Mouse (Mus musculus): ENCODE data around the gene Dusp22. TPM values are rescaled to one million over a fixed set of nuclear protein-coding genes. Genes with fewer than 3 reads are reported as not detected.

Dusp22 gene
- polyA plus RNA-seq, 1 experiment from 2014 or later: 16.1 TPM

DNA sequence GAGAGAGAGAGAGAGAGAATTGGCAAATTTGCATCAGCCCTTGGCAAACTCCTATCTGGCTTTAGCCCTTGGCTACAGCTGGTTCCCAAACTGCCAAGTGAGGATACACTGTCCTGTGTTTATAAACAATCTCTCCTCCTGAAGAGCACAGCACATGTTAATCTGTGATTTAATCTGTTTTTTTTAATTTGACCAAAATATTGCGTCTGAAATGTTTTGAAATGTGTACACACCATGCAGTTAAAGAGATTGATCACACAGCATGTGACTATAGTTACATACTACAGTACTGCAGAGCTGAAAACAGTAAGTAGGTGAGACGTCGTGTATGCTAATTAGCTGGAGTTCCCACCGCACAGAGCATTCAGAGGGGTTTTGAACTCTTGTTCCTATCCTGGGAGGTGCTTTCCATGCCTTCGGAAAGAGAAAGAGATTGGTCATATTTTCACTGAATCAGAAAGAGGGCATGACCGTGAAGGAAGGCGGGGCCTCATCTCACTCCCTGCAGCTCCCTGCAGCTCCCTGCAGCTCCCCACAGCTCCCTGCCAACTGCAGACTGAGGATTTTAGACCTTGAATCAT, 65.0 kb downstream of the Dusp22 start:
- H3K36me3 ChIP-seq: no peaks in the 10 kb centered on the region
- no peak for ATAC-seq (ENCODE audit: low FRiP score, low read depth)
- no peak overlapping the region for H3K9ac ChIP-seq (replicated peaks)
- H3K27me3 ChIP-seq: no peaks in the 10 kb centered on the region; the same call in 1 of the 2 replicates
- no peak overlapping the region for H3K27ac ChIP-seq (replicated peaks)
- no peak overlapping the region for H3K4me3 ChIP-seq
- peaks cover 13% of the 10 kb centered on the region for H3K4me1 ChIP-seq
- no peaks in the 10 kb centered on the region for H3K9me3 ChIP-seq
- WGBS: 31% methylated on average over 7 of the region's 7 CpGs
- H3K4me2 ChIP-seq (replicated peaks): no peak overlapping the region

DNA sequence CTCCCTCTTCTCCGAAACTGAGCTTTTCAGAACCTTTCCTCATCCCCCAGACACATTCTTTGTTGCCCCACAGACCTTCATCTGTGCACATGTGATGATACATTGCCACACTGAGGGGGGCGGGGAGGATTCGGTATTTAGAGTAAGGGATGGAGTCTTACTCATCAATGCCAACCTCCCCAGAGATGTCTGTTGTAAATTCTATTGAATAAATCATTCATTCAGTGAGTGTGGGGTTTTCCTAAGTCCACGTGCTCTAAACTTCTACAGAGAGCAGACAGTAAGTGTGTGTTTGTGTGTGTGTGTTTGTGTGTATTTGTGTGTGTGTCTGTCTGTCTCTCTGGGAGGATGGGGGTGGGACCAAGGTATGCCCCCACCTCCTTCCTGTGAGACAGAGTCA, 67.1 kb downstream of the Dusp22 start:
- H3K4me1 ChIP-seq: peaks cover 13% of the 10 kb centered on the region
- WGBS: 88% methylated on average over 4 of the region's 4 CpGs
- H3K27ac ChIP-seq (replicated peaks): no peak overlapping the region
- H3K9ac ChIP-seq (replicated peaks): no peak overlapping the region
- H3K4me3 ChIP-seq: no peak overlapping the region
- no peaks in the 10 kb centered on the region for H3K9me3 ChIP-seq
- H3K27me3 ChIP-seq: no peaks in the 10 kb centered on the region; the same call in 1 of the 2 replicates
- H3K4me2 ChIP-seq (replicated peaks): no peak overlapping the region
- ATAC-seq (ENCODE audit: low FRiP score, low read depth): no peak
- no peaks in the 10 kb centered on the region for H3K36me3 ChIP-seq

- Histone ChIP-seq H3K9me3 (no peaks in the 10 kb centered on the region), H3K9ac (replicated peaks) (no peak overlapping the region), H3K4me2 (replicated peaks) (no peak overlapping the region), H3K27me3 (no peaks in the 10 kb centered on the region; the same call in 1 of the 2 replicates), H3K36me3 (no peaks in the 10 kb centered on the region), H3K4me1 (peaks cover 6% of the 10 kb centered on the region), H3K4me3 (no peak overlapping the region), H3K27ac (replicated peaks) (no peak overlapping the region)
- 95% methylated on average over 7 of the region's 7 CpGs for WGBS
- no peak for ATAC-seq (ENCODE audit: low FRiP score, low read depth)
Measured at GRCm38 (mm10) chr13:30728155-30728554, 68.4 kb downstream of the Dusp22 start.

DNA sequence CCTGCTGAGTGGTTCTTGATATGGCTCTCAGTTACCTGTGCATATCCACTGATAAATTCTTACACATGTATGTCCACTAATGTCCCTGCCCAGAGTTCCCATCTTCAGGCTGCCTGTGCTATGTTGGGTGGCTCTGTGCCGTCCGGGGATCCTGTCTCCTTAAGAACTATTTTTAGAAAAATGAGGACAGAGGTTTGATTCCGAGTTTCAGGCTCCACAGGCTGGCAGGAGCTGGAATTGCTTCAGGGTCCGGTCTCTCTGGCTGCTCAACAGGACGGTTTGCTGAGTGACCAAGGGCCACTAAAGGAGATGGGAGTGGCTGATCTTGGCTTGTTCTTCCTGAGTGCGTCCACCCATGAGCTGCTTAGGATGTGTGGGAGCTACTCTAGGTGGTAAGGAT, 69.4 kb downstream of the Dusp22 start:
- Histone ChIP-seq H3K4me2 (replicated peaks) (no peak overlapping the region), H3K9ac (replicated peaks) (no peak overlapping the region), H3K36me3 (no peaks in the 10 kb centered on the region), H3K27me3 (no peaks in the 10 kb centered on the region; the same call in 1 of the 2 replicates), H3K4me1 (no peaks in the 10 kb centered on the region), H3K27ac (replicated peaks) (no peak overlapping the region), H3K9me3 (no peaks in the 10 kb centered on the region), H3K4me3 (no peak overlapping the region)
- 67% methylated on average over 6 of the region's 6 CpGs for WGBS
- no peak for ATAC-seq (ENCODE audit: low FRiP score, low read depth)

DNA sequence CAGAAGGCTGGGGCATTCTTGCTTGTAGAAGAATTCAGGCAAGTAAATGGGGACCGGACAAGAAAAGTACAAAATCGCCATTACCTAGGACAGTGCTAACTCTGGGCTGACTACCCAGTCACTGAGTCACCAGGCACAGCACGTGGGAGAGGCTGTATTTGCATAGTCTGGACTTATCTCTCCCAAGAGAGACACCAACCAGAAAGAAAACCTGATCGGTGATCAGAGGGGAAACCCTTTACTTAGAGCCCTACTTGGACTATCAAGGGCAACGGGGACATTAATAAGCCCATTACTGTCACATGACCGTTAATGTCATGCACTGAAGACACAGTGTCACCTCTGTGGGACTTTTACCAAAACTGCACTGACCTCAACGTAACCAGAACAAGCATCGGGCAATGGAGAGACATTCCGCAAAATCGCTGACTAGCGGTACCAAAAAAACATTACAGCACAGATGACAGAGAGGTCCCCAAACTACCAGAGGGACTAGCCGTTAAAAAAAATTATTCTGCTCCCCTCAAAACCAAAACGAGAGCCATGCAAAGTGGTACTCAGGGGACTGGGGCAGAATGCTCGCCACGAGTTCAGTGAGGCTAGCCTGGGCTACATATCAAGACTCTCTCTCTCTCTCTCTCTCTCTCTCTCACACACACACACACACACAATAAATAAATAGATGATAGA, 70.5 kb downstream of the Dusp22 start:
- no peaks in the 10 kb centered on the region; the same call in 1 of the 2 replicates for H3K27me3 ChIP-seq
- H3K9ac ChIP-seq (replicated peaks): no peak overlapping the region
- no peaks in the 10 kb centered on the region for H3K36me3 ChIP-seq
- H3K4me2 ChIP-seq (replicated peaks): no peak overlapping the region
- H3K27ac ChIP-seq (replicated peaks): no peak overlapping the region
- no peaks in the 10 kb centered on the region for H3K4me1 ChIP-seq
- H3K9me3 ChIP-seq: no peaks in the 10 kb centered on the region
- H3K4me3 ChIP-seq: no peak overlapping the region
- 86% methylated on average over 15 of the region's 15 CpGs for WGBS
- ATAC-seq (ENCODE audit: low FRiP score, low read depth): no peak

DNA sequence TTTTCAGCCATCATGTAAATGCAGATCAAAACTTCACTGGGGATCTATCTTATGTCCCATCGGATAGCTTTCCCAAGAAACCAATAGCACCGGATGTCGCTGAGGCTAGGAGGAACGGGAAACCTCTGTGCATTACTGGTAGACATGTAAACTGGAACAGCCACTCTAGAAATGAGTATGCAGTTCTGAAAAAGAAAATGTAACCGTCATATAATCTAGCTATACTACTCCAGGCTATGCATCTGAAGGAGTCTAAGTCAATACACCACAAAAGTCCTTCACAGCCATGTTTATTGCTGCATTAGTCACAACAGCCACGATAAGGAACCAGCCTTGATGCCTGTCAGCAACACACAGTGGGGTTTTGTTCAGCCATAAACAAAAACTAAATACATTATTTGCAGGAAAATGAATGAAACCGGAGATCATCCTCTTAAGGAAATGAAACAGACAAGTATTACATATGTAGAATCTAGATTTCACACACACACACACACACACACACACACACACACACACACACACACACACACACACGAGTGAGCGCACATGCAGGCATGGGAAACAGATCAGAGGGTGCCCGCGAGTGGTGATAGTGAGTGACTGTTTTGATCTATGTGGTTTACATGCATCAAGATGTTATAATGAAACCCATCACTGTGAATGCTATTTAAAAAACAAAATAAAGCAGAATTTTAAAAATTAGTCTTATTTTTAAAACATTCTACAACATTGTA, 73.1 kb downstream of the Dusp22 start:
- no peak overlapping the region for H3K4me2 ChIP-seq (replicated peaks)
- H3K36me3 ChIP-seq: no peaks in the 10 kb centered on the region
- H3K4me3 ChIP-seq: no peak overlapping the region
- no peak overlapping the region for H3K27ac ChIP-seq (replicated peaks)
- H3K9me3 ChIP-seq: no peaks in the 10 kb centered on the region
- H3K4me1 ChIP-seq: no peaks in the 10 kb centered on the region
- 87% methylated on average over 11 of the region's 11 CpGs for WGBS
- no peaks in the 10 kb centered on the region; the same call in 1 of the 2 replicates for H3K27me3 ChIP-seq
- no peak for ATAC-seq (ENCODE audit: low FRiP score, low read depth)
- H3K9ac ChIP-seq (replicated peaks): no peak overlapping the region

GRCm38 (mm10) chr13:30736721-30737120, 76.9 kb downstream of the Dusp22 start:
- 86% methylated on average over 5 of the region's 5 CpGs for WGBS
- H3K9ac ChIP-seq (replicated peaks): no peak overlapping the region
- H3K4me1 ChIP-seq: no peaks in the 10 kb centered on the region
- no peak overlapping the region for H3K4me3 ChIP-seq
- no peaks in the 10 kb centered on the region for H3K27me3 ChIP-seq
- H3K4me2 ChIP-seq (replicated peaks): no peak overlapping the region
- H3K9me3 ChIP-seq: no peaks in the 10 kb centered on the region
- H3K36me3 ChIP-seq: no peaks in the 10 kb centered on the region
- no peak for ATAC-seq (ENCODE audit: low FRiP score, low read depth)
- H3K27ac ChIP-seq (replicated peaks): no peak overlapping the region

GRCm38 (mm10) chr13:30737257-30737656, 77.5 kb downstream of the Dusp22 start:
- ATAC-seq (ENCODE audit: low FRiP score, low read depth): no peak
- WGBS: 93% methylated on average over 2 of the region's 2 CpGs
- H3K4me2 ChIP-seq (replicated peaks): no peak overlapping the region
- no peak overlapping the region for H3K4me3 ChIP-seq
- H3K9ac ChIP-seq (replicated peaks): no peak overlapping the region
- H3K36me3 ChIP-seq: no peaks in the 10 kb centered on the region
- no peaks in the 10 kb centered on the region for H3K9me3 ChIP-seq
- no peaks in the 10 kb centered on the region for H3K4me1 ChIP-seq
- no peak overlapping the region for H3K27ac ChIP-seq (replicated peaks)
- H3K27me3 ChIP-seq: no peaks in the 10 kb centered on the region

GRCm38 (mm10) chr13:30738310-30738840, 78.6 kb downstream of the Dusp22 start:
- Histone ChIP-seq H3K9me3 (no peaks in the 10 kb centered on the region), H3K4me2 (replicated peaks) (no peak overlapping the region), H3K9ac (replicated peaks) (no peak overlapping the region), H3K27ac (replicated peaks) (no peak overlapping the region), H3K27me3 (0 out of 2 replicates have a peak, but pooled peaks cover 2% of the 10 kb centered on the region), H3K4me1 (no peaks in the 10 kb centered on the region), H3K4me3 (no peak overlapping the region), H3K36me3 (no peaks in the 10 kb centered on the region)
- 84% methylated on average over 4 of the region's 4 CpGs for WGBS
- no peak for ATAC-seq (ENCODE audit: low FRiP score, low read depth)

DNA sequence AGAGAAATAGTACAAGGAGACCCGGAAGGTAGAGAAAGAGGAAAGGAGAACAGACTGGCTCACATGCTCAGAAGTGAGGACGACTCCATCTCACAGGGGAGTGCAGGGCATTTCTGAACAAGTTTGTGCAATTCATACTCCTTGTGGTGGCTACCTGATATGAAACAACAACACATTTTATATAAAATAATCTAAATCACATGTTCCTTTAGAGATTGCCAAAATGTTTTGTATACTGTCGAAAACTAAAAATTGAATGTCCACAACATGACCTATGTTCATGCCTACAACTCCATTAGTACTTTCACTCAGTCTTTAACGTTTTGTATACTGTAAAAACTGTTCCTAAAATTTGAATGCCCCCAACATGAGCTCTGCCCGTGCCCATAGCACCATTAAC, 81.4 kb downstream of the Dusp22 start:
- H3K36me3 ChIP-seq: no peaks in the 10 kb centered on the region
- no peaks in the 10 kb centered on the region for H3K9me3 ChIP-seq
- no peaks in the 10 kb centered on the region for H3K4me1 ChIP-seq
- no peak overlapping the region for H3K4me2 ChIP-seq (replicated peaks)
- 82% methylated on average over 5 of the region's 5 CpGs for WGBS
- no peak overlapping the region for H3K27ac ChIP-seq (replicated peaks)
- no peak for ATAC-seq (ENCODE audit: low FRiP score, low read depth)
- H3K4me3 ChIP-seq: no peak overlapping the region
- H3K27me3 ChIP-seq: peaks cover 6% of the 10 kb centered on the region; the same call in 1 of the 2 replicates
- no peak overlapping the region for H3K9ac ChIP-seq (replicated peaks)

- Histone ChIP-seq H3K27me3 (peaks cover 13% of the 10 kb centered on the region; the same call in 1 of the 2 replicates), H3K36me3 (no peaks in the 10 kb centered on the region), H3K9ac (replicated peaks) (no peak overlapping the region), H3K4me1 (no peaks in the 10 kb centered on the region), H3K9me3 (no peaks in the 10 kb centered on the region), H3K4me3 (no peak overlapping the region), H3K4me2 (replicated peaks) (no peak overlapping the region), H3K27ac (replicated peaks) (no peak overlapping the region)
- no peak for ATAC-seq (ENCODE audit: low FRiP score, low read depth)
- WGBS: 79% methylated on average over 6 of the region's 6 CpGs
Measured at GRCm38 (mm10) chr13:30742411-30742970, 82.7 kb downstream of the Dusp22 start.

GRCm38 (mm10) chr13:30745121-30745520, 85.3 kb downstream of the Dusp22 start:
- H3K27me3 ChIP-seq: peaks cover 39% of the 10 kb centered on the region
- H3K4me3 ChIP-seq: no peak overlapping the region
- H3K9ac ChIP-seq (replicated peaks): no peak overlapping the region
- H3K9me3 ChIP-seq: no peaks in the 10 kb centered on the region
- no peaks in the 10 kb centered on the region for H3K36me3 ChIP-seq
- H3K27ac ChIP-seq (replicated peaks): no peak overlapping the region
- peaks cover 15% of the 10 kb centered on the region for H3K4me1 ChIP-seq
- H3K4me2 ChIP-seq (replicated peaks): no peak overlapping the region
- WGBS: 77% methylated on average over 7 of the region's 7 CpGs
- no peak for ATAC-seq (ENCODE audit: low FRiP score, low read depth)
